In the genomic region with DNA sequence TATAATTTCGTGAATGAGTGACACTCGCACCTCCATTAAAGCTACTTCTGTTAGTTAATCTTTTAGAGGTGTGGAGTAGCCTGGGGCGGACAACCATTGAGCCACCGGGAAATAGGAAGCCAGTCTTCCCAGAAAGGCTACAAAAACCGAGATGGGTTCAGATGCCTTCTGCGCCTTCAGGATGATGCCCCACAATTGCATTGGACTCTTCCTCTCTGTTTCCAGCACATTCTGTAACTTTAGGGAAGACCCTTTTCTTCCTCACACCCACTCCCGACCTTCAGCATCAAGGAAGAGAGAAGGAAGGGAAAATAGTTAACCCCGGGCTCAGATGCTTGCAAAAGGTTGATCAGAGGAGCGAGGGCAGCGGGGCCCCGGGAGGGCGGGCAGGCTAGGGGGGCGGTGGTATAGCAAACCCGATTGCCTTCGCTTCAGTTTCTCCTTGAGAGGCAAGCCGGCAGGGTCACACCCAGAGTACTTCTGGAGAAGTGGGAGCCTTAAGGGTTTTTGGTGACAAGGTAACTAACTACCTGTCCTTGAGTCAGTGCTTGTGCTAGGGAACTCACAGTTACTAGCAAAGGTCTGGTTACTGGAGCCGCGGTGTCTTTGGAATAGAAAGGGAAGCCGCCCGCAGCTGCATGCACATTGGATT, we compare ENCODE assay signal across 22 mouse cellular contexts. TPM values are rescaled to one million over a fixed set of nuclear protein-coding genes. Genes with fewer than 3 reads are reported as not detected.
A peak's percentile ranks its signal among the peaks of the same experiment; 100 is the strongest.
DNase-seq lines count a peak whose midpoint lies in the region; ATAC-seq and TF ChIP-seq lines count a peak whose summit lies in the region.
"Had no signal": no experiment of that assay in that cellular context is flagged by ENCODE, and none has a peak within 500 bp of the region (broad histone marks: within the 10 kb centered on the region; RNA-seq: fewer than 3 reads in every experiment).

No protein-coding gene starts in this region.

- no peak overlapping the region for H3K9ac ChIP-seq in forebrain, embryonic 14.5 days (ENCODE audit: low read length)
- no peak overlapping the region for H3K9ac ChIP-seq in intestine, embryonic 14.5 days (ENCODE audit: low read length)
- H3K9ac ChIP-seq in intestine, postnatal 0 days (ENCODE audit: low read depth, low read length), result no peak overlapping the region
- H3K9ac ChIP-seq in embryonic facial prominence, embryonic 11.5 days (replicated peaks; ENCODE audit: low read length), result peak overlapping the region; percentile 69
- H3K9ac ChIP-seq in limb, embryonic 11.5 days (ENCODE audit: low read length), result peak overlapping the region; percentile 61
- H3K9ac ChIP-seq in heart, embryonic 11.5 days (ENCODE audit: low read depth, low read length), result no peak overlapping the region
- H3K9ac ChIP-seq: liver, embryonic 15.5 days; lung, embryonic 15.5 days; neural tube, embryonic 12.5 days had no signal

- peaks cover 8% of the 10 kb centered on the region; the same call in 1 of the 2 replicates for H3K36me3 ChIP-seq in forebrain, embryonic 10.5 days (replicated peaks)
- no peaks in the 10 kb centered on the region for H3K36me3 ChIP-seq in forebrain, embryonic 14.5 days (ENCODE audit: control insufficient read depth, insufficient read depth, low read length)
- no peaks in the 10 kb centered on the region for H3K36me3 ChIP-seq in intestine, embryonic 14.5 days (ENCODE audit: control insufficient read depth, insufficient read depth, low read length)
- H3K36me3 ChIP-seq in intestine, postnatal 0 days (ENCODE audit: control insufficient read depth, insufficient read depth), result no peaks in the 10 kb centered on the region
- H3K36me3 ChIP-seq in embryonic facial prominence, embryonic 11.5 days (replicated peaks; ENCODE audit: control insufficient read depth, insufficient read depth, low read depth, low read length), result no peaks in the 10 kb centered on the region
- no peaks in the 10 kb centered on the region for H3K36me3 ChIP-seq in limb, embryonic 11.5 days (ENCODE audit: control insufficient read depth, insufficient read depth, low read length)
- no peaks in the 10 kb centered on the region for H3K36me3 ChIP-seq in heart, embryonic 11.5 days (ENCODE audit: control insufficient read depth, insufficient read depth, low read length)
- H3K36me3 ChIP-seq: liver, embryonic 15.5 days; lung, embryonic 15.5 days; neural tube, embryonic 12.5 days had no signal

- peak overlapping the region; percentile 95 for H3K27ac ChIP-seq in forebrain, embryonic 10.5 days
- no peak overlapping the region for H3K27ac ChIP-seq in forebrain, embryonic 14.5 days (ENCODE audit: low read depth, low read length)
- H3K27ac ChIP-seq in intestine, embryonic 14.5 days (ENCODE audit: low read depth), result no peak overlapping the region
- H3K27ac ChIP-seq in intestine, postnatal 0 days (ENCODE audit: low read depth, low read length), result no peak overlapping the region
- peak overlapping the region; percentile 69 for H3K27ac ChIP-seq in embryonic facial prominence, embryonic 11.5 days (replicated peaks; ENCODE audit: low read depth, low read length)
- no peak overlapping the region for H3K27ac ChIP-seq in limb, embryonic 11.5 days (replicated peaks; ENCODE audit: low read depth, low read length)
- H3K27ac ChIP-seq in heart, embryonic 11.5 days (ENCODE audit: low read depth, low read length), result no peak overlapping the region
- H3K27ac ChIP-seq: heart, adult 2 months; layer of hippocampus, adult 2 months; liver, embryonic 15.5 days; lung, embryonic 15.5 days; neural tube, embryonic 12.5 days had no signal

- no peak overlapping the region for H3K4me2 ChIP-seq in forebrain, embryonic 14.5 days (ENCODE audit: low read length)
- no peak overlapping the region for H3K4me2 ChIP-seq in intestine, embryonic 14.5 days (ENCODE audit: low read length)
- H3K4me2 ChIP-seq in intestine, postnatal 0 days (replicated peaks; ENCODE audit: low read depth), result no peak overlapping the region
- H3K4me2 ChIP-seq in embryonic facial prominence, embryonic 11.5 days (ENCODE audit: low read depth, low read length), result peak overlapping the region; percentile 70
- peak overlapping the region; percentile 82 for H3K4me2 ChIP-seq in limb, embryonic 11.5 days (ENCODE audit: low read depth, severe bottlenecking)
- H3K4me2 ChIP-seq in heart, embryonic 11.5 days, result no peak overlapping the region

- 1% methylated on average over 20 of the region's 20 CpGs for WGBS in forebrain, embryonic 10.5 days
- 2% methylated on average over 20 of the region's 20 CpGs for WGBS in forebrain, embryonic 14.5 days
- WGBS in intestine, embryonic 14.5 days, result 4% methylated on average over 20 of the region's 20 CpGs
- WGBS in intestine, postnatal 0 days, result 3% methylated on average over 20 of the region's 20 CpGs
- 2% methylated on average over 20 of the region's 20 CpGs for WGBS in embryonic facial prominence, embryonic 11.5 days
- WGBS in limb, embryonic 11.5 days, result 3% methylated on average over 20 of the region's 20 CpGs
- WGBS in heart, embryonic 11.5 days (ENCODE audit: insufficient replicate concordance), result 3% methylated on average over 20 of the region's 20 CpGs

- peaks cover 52% of the 10 kb centered on the region for H3K4me1 ChIP-seq in forebrain, embryonic 10.5 days
- no peaks in the 10 kb centered on the region for H3K4me1 ChIP-seq in forebrain, embryonic 14.5 days (ENCODE audit: control insufficient read depth, insufficient read depth, low read length)
- H3K4me1 ChIP-seq in intestine, embryonic 14.5 days (replicated peaks; ENCODE audit: control insufficient read depth, insufficient read depth, low read length), result peaks cover 5% of the 10 kb centered on the region
- H3K4me1 ChIP-seq in intestine, postnatal 0 days (replicated peaks; ENCODE audit: control insufficient read depth, insufficient read depth, low read length), result 0 out of 2 replicates have a peak, but pooled peaks cover 4% of the 10 kb centered on the region
- peaks cover 2% of the 10 kb centered on the region; the same call in 1 of the 2 replicates for H3K4me1 ChIP-seq in embryonic facial prominence, embryonic 11.5 days (ENCODE audit: control insufficient read depth, insufficient read depth, low read length)
- H3K4me1 ChIP-seq in limb, embryonic 11.5 days (ENCODE audit: control insufficient read depth, insufficient read depth, low read length), result peaks cover 29% of the 10 kb centered on the region
- H3K4me1 ChIP-seq in heart, embryonic 11.5 days (ENCODE audit: control insufficient read depth, insufficient read depth, low read length), result peaks cover 13% of the 10 kb centered on the region
- H3K4me1 ChIP-seq: liver, embryonic 15.5 days had no signal

- H3K9me3 ChIP-seq in forebrain, embryonic 10.5 days, result no peaks in the 10 kb centered on the region
- no peaks in the 10 kb centered on the region for H3K9me3 ChIP-seq in forebrain, embryonic 14.5 days (replicated peaks; ENCODE audit: control insufficient read depth, low read length)
- no peaks in the 10 kb centered on the region for H3K9me3 ChIP-seq in intestine, embryonic 14.5 days (ENCODE audit: control insufficient read depth, low read length)
- H3K9me3 ChIP-seq in intestine, postnatal 0 days (ENCODE audit: control insufficient read depth), result no peaks in the 10 kb centered on the region
- no peaks in the 10 kb centered on the region for H3K9me3 ChIP-seq in embryonic facial prominence, embryonic 11.5 days (replicated peaks; ENCODE audit: control insufficient read depth, low read length)
- no peaks in the 10 kb centered on the region for H3K9me3 ChIP-seq in limb, embryonic 11.5 days (ENCODE audit: control insufficient read depth, low read length)
- no peaks in the 10 kb centered on the region for H3K9me3 ChIP-seq in heart, embryonic 11.5 days (replicated peaks; ENCODE audit: control insufficient read depth, low read length)
- H3K9me3 ChIP-seq: liver, embryonic 15.5 days; lung, embryonic 15.5 days; neural tube, embryonic 12.5 days had no signal

- peak; percentile 45 for DNase-seq in forebrain, embryonic 10.5 days (ENCODE audit: extremely low spot score, low spot score)
- no peak for DNase-seq in forebrain, embryonic 14.5 days (ENCODE audit: low spot score)
- DNase-seq in intestine, embryonic 14.5 days (ENCODE audit: low spot score), result peak; percentile 68
- no peak for DNase-seq in embryonic facial prominence, embryonic 11.5 days (ENCODE audit: low spot score)
- DNase-seq in limb, embryonic 11.5 days (ENCODE audit: low spot score), result peak; percentile 64
- DNase-seq in urinary bladder, postnatal 10 days (ENCODE audit: low spot score), result no peak
- DNase-seq: adrenal gland, postnatal 10 days; gastrocnemius, postnatal 25 days; kidney, adult 9 months; kidney, postnatal 14 days; liver; lung, postnatal 4 days; thymus, postnatal 14 days had no signal

- H3K4me3 ChIP-seq in forebrain, embryonic 10.5 days, result peak overlapping the region; percentile 64
- no peak overlapping the region for H3K4me3 ChIP-seq in forebrain, embryonic 14.5 days (ENCODE audit: low read depth, low read length)
- no peak overlapping the region for H3K4me3 ChIP-seq in intestine, embryonic 14.5 days (ENCODE audit: low read depth, low read length)
- H3K4me3 ChIP-seq in intestine, postnatal 0 days (ENCODE audit: low read depth, low read length), result no peak overlapping the region
- peak overlapping the region; percentile 85 for H3K4me3 ChIP-seq in embryonic facial prominence, embryonic 11.5 days (ENCODE audit: low read depth, low read length)
- H3K4me3 ChIP-seq in limb, embryonic 11.5 days (ENCODE audit: low read depth, low read length), result peak overlapping the region; percentile 72; the same call in 1 of the 2 replicates
- H3K4me3 ChIP-seq in heart, embryonic 11.5 days (ENCODE audit: low read depth, low read length), result no peak overlapping the region
- H3K4me3 ChIP-seq: erythroblast, embryonic 14.5 days; liver, embryonic 15.5 days; lung, embryonic 15.5 days; neural tube, embryonic 12.5 days had no signal

- no peak for ATAC-seq in forebrain, embryonic 14.5 days
- no peak for ATAC-seq in intestine, embryonic 14.5 days (replicated peaks; ENCODE audit: low FRiP score, low TSS enrichment, low read depth)
- ATAC-seq in intestine, postnatal 0 days, result no peak
- no peak for ATAC-seq in embryonic facial prominence, embryonic 11.5 days (replicated peaks; ENCODE audit: insufficient number of reproducible peaks, low FRiP score, low TSS enrichment, low read depth)
- ATAC-seq in limb, embryonic 11.5 days (ENCODE audit: insufficient number of reproducible peaks, low FRiP score, low TSS enrichment, low read depth), result no peak
- ATAC-seq in heart, embryonic 11.5 days (replicated peaks; ENCODE audit: insufficient number of reproducible peaks, low FRiP score, low TSS enrichment), result no peak
- ATAC-seq: inflammation-experienced regulatory T-cells, adult 6 months had no signal

- TF ChIP-seq CTCF in intestine, postnatal 0 days (IDR thresholded peaks at IDR 0.05; ENCODE audit: low read depth), result no peak

- peaks cover 100% of the 10 kb centered on the region for H3K27me3 ChIP-seq in forebrain, embryonic 10.5 days (ENCODE audit: poor library complexity, severe bottlenecking)
- H3K27me3 ChIP-seq in forebrain, embryonic 14.5 days (replicated peaks; ENCODE audit: control insufficient read depth, insufficient read depth, low read length), result peaks cover 75% of the 10 kb centered on the region
- peaks cover 88% of the 10 kb centered on the region for H3K27me3 ChIP-seq in intestine, embryonic 14.5 days (replicated peaks; ENCODE audit: control insufficient read depth, insufficient read depth, low read length)
- H3K27me3 ChIP-seq in intestine, postnatal 0 days (replicated peaks; ENCODE audit: control insufficient read depth, insufficient read depth, low read length), result peaks cover 80% of the 10 kb centered on the region
- H3K27me3 ChIP-seq in embryonic facial prominence, embryonic 11.5 days (ENCODE audit: control insufficient read depth, insufficient read depth, low read length), result peaks cover 33% of the 10 kb centered on the region
- peaks cover 55% of the 10 kb centered on the region for H3K27me3 ChIP-seq in limb, embryonic 11.5 days (ENCODE audit: control insufficient read depth, insufficient read depth, low read length)
- H3K27me3 ChIP-seq in heart, embryonic 11.5 days (ENCODE audit: control insufficient read depth, insufficient read depth, low read length), result peaks cover 85% of the 10 kb centered on the region

RNA-seq across cellular contexts. Expression of a gene that starts 5.9 kb away (rescaled TPM):
- polyA plus RNA-seq in forebrain, embryonic 10.5 days (2016; fragmentation: Nextera tagmentation; extraction: Ambion mirVana), result 20.1 and 20.4 TPM in 2 replicates
- polyA plus RNA-seq in forebrain, embryonic 14.5 days (2014; fragmentation: Nextera tagmentation; extraction: Ambion mirVana), result 0.50 and 0.78 TPM in 2 replicates
- polyA plus RNA-seq in intestine, embryonic 14.5 days (2014; fragmentation: Nextera tagmentation; extraction: Ambion mirVana), result 0.24 and 0.28 TPM in 2 replicates
- polyA plus RNA-seq in intestine, postnatal 0 days (2015; fragmentation: Nextera tagmentation; extraction: Ambion mirVana), result not detected in 2 replicates
- 16.7 and 17.3 TPM in 2 replicates for polyA plus RNA-seq in embryonic facial prominence, embryonic 11.5 days (2014; fragmentation: Nextera tagmentation; extraction: Ambion mirVana)
- polyA plus RNA-seq in limb, embryonic 11.5 days (2014; fragmentation: Nextera tagmentation; extraction: Ambion mirVana), result 7.9 and 10.0 TPM in 2 replicates
- 0.17 and 0.54 TPM in 2 replicates for polyA plus RNA-seq in heart, embryonic 11.5 days (2014; fragmentation: Nextera tagmentation; extraction: Ambion mirVana)

Comparison
In these comparisons a context has a peak if more than half of its experiments do, and no peak if none do; other contexts are left out.
1. DNase-seq: peak in forebrain, embryonic 10.5 days (single experiment), intestine, embryonic 14.5 days (single experiment) and limb, embryonic 11.5 days (single experiment); none in forebrain, embryonic 14.5 days (single experiment), embryonic facial prominence, embryonic 11.5 days (single experiment) and urinary bladder, postnatal 10 days (single experiment).
2. H3K27ac ChIP-seq: peak in forebrain, embryonic 10.5 days (single experiment) and embryonic facial prominence, embryonic 11.5 days (single experiment); none in forebrain, embryonic 14.5 days (single experiment), intestine, embryonic 14.5 days (single experiment), intestine, postnatal 0 days (single experiment), limb, embryonic 11.5 days (single experiment) and heart, embryonic 11.5 days (single experiment).
3. H3K4me3 ChIP-seq: peak in forebrain, embryonic 10.5 days (single experiment), embryonic facial prominence, embryonic 11.5 days (single experiment) and limb, embryonic 11.5 days (single experiment); none in forebrain, embryonic 14.5 days (single experiment), intestine, embryonic 14.5 days (single experiment), intestine, postnatal 0 days (single experiment) and heart, embryonic 11.5 days (single experiment).
4. H3K4me2 ChIP-seq: peak in embryonic facial prominence, embryonic 11.5 days (single experiment) and limb, embryonic 11.5 days (single experiment); none in forebrain, embryonic 14.5 days (single experiment), intestine, embryonic 14.5 days (single experiment), intestine, postnatal 0 days (single experiment) and heart, embryonic 11.5 days (single experiment).
5. H3K9ac ChIP-seq: peak in embryonic facial prominence, embryonic 11.5 days (single experiment) and limb, embryonic 11.5 days (single experiment); none in forebrain, embryonic 14.5 days (single experiment), intestine, embryonic 14.5 days (single experiment), intestine, postnatal 0 days (single experiment) and heart, embryonic 11.5 days (single experiment).